Mouse (Mus musculus) neural tube, embryonic 13.5 days (tissue): ENCODE data around the gene Tns1. TPM values are rescaled to one million over a fixed set of nuclear protein-coding genes. Genes with fewer than 3 reads are reported as not detected.

Experiments
- ATAC-seq: fragments of 200-750 bp; cut with Nextera tagmentation; 2 replicates; pipeline ENCODE4 v1.8.0; 2017; ENCODE audit warnings: low read depth, mild to moderate bottlenecking, moderate TSS enrichment, moderate library complexity
- H3K27ac ChIP-seq: fragments of 300-500 bp; sonication (generic); replicated peaks from 2 replicates; pipeline ENCODE4 v1.5.1; 2015; ENCODE audit warnings: moderate library complexity, mild to moderate bottlenecking, inconsistent platforms
- H3K27me3 ChIP-seq: fragments of 300-500 bp; sonication (generic); 2 replicates; pipeline ENCODE4 v1.6.1; 2015; ENCODE audit warnings: mild to moderate bottlenecking, inconsistent platforms
- H3K36me3 ChIP-seq: fragments of 300-500 bp; sonication (generic); 2 replicates; pipeline ENCODE4 v1.6.1; 2015; ENCODE audit warnings: mild to moderate bottlenecking, inconsistent platforms
- H3K4me1 ChIP-seq: fragments of 300-500 bp; sonication (generic); replicated peaks from 2 replicates; pipeline ENCODE4 v1.6.1; 2015; ENCODE audit warnings: inconsistent platforms
- H3K4me2 ChIP-seq: fragments of 300-500 bp; sonication (generic); 2 replicates; pipeline ENCODE4 v1.6.1; 2015; ENCODE audit warnings: inconsistent platforms, mild to moderate bottlenecking, moderate library complexity
- H3K4me3 ChIP-seq: fragments of 300-500 bp; sonication (generic); 2 replicates; pipeline ENCODE4 v1.5.1; 2015; ENCODE audit warnings: mild to moderate bottlenecking, inconsistent platforms
- H3K9ac ChIP-seq: fragments of 300-500 bp; sonication (generic); 2 replicates; pipeline ENCODE4 v1.6.1; 2015; ENCODE audit warnings: moderate library complexity, mild to moderate bottlenecking, inconsistent platforms
- H3K9me3 ChIP-seq: fragments of 300-500 bp; sonication (generic); 2 replicates; pipeline ENCODE4 v1.6.1; 2016; ENCODE audit warnings: inconsistent platforms
- WGBS: fragments of 180-500 bp; shearing (Covaris S2); methylation state at CpG from one replicate; pipeline ENCODE4 v1.1.7; 2015; 5-methylcytosine and 5-hydroxymethylcytosine counted together
- polyA plus RNA-seq: library from polyadenylated mRNA; unstranded; fragments of >200 nt; fragmentation: Nextera tagmentation; extraction: Ambion mirVana; gene quantifications from 2 replicates; pipeline ENCODE4 v1.2.1, GENCODE M21; 2015

Tns1 gene
- polyA plus RNA-seq, 1 experiment from 2014 or later = 15.8 TPM

- 50% methylated on average over 5 of the region's 5 CpGs for WGBS
- no peaks in the 10 kb centered on the region for H3K9me3 ChIP-seq
- ATAC-seq = no peak
- H3K4me3 ChIP-seq = no peak overlapping the region
- no peak overlapping the region for H3K9ac ChIP-seq
- no peaks in the 10 kb centered on the region for H3K36me3 ChIP-seq
- H3K4me2 ChIP-seq = no peak overlapping the region
- H3K4me1 ChIP-seq = peaks cover 31% of the 10 kb centered on the region
- H3K27ac ChIP-seq = no peak overlapping the region
- no peaks in the 10 kb centered on the region for H3K27me3 ChIP-seq
Measured at GRCm38 (mm10) chr1:74084752-74085151, 39.5 kb downstream of the Tns1 start.

GRCm38 (mm10) chr1:74084065-74084705, 40.1 kb downstream of the Tns1 start:
- H3K4me2 ChIP-seq = no peak overlapping the region
- peaks cover 31% of the 10 kb centered on the region for H3K4me1 ChIP-seq
- H3K4me3 ChIP-seq = no peak overlapping the region
- no peak overlapping the region for H3K9ac ChIP-seq
- 52% methylated on average over 6 of the region's 6 CpGs for WGBS
- H3K27ac ChIP-seq = no peak overlapping the region
- H3K27me3 ChIP-seq = no peaks in the 10 kb centered on the region
- H3K9me3 ChIP-seq = no peaks in the 10 kb centered on the region
- peak; percentile 12; the same call in 1 of the 2 replicates for ATAC-seq
- no peaks in the 10 kb centered on the region for H3K36me3 ChIP-seq

- no peak overlapping the region for H3K4me3 ChIP-seq
- no peak overlapping the region for H3K4me2 ChIP-seq
- no peak overlapping the region for H3K27ac ChIP-seq
- ATAC-seq = no peak
- H3K27me3 ChIP-seq = no peaks in the 10 kb centered on the region
- H3K9me3 ChIP-seq = no peaks in the 10 kb centered on the region
- peaks cover 28% of the 10 kb centered on the region for H3K4me1 ChIP-seq
- no peaks in the 10 kb centered on the region for H3K36me3 ChIP-seq
- 12% methylated on average over 6 of the region's 6 CpGs for WGBS
- H3K9ac ChIP-seq = no peak overlapping the region
Measured at GRCm38 (mm10) chr1:74082841-74083463, 41.3 kb downstream of the Tns1 start.

- Histone ChIP-seq H3K36me3 (no peaks in the 10 kb centered on the region), H3K27ac (no peak overlapping the region), H3K4me2 (no peak overlapping the region), H3K9me3 (no peaks in the 10 kb centered on the region), H3K27me3 (no peaks in the 10 kb centered on the region), H3K4me1 (peaks cover 28% of the 10 kb centered on the region), H3K4me3 (no peak overlapping the region), H3K9ac (no peak overlapping the region)
- WGBS = 60% methylated on average over 2 of the region's 2 CpGs
- no peak for ATAC-seq
Measured at GRCm38 (mm10) chr1:74081573-74081989, 42.7 kb downstream of the Tns1 start.

- Histone ChIP-seq H3K27ac (no peak overlapping the region), H3K4me3 (no peak overlapping the region), H3K9ac (no peak overlapping the region), H3K4me2 (no peak overlapping the region), H3K36me3 (no peaks in the 10 kb centered on the region), H3K27me3 (no peaks in the 10 kb centered on the region), H3K9me3 (no peaks in the 10 kb centered on the region), H3K4me1 (peaks cover 9% of the 10 kb centered on the region; the same call in 1 of the 2 replicates)
- no peak for ATAC-seq
- WGBS = 9% methylated on average over 2 of the region's 2 CpGs
Measured at GRCm38 (mm10) chr1:74077353-74077752, 46.9 kb downstream of the Tns1 start.

- no peak overlapping the region for H3K4me2 ChIP-seq
- no peaks in the 10 kb centered on the region for H3K36me3 ChIP-seq
- no peak for ATAC-seq
- no peak overlapping the region for H3K4me3 ChIP-seq
- peaks cover under 1% of the 10 kb centered on the region; the same call in 1 of the 2 replicates for H3K4me1 ChIP-seq
- H3K9ac ChIP-seq = no peak overlapping the region
- H3K27ac ChIP-seq = no peak overlapping the region
- H3K27me3 ChIP-seq = no peaks in the 10 kb centered on the region
- no peaks in the 10 kb centered on the region for H3K9me3 ChIP-seq
- WGBS = 87% methylated on average over 4 of the region's 4 CpGs
Measured at GRCm38 (mm10) chr1:74076230-74076629, 48.0 kb downstream of the Tns1 start.

GRCm38 (mm10) chr1:74074693-74075485, 49.4 kb downstream of the Tns1 start:
- no peak overlapping the region for H3K4me2 ChIP-seq
- H3K9me3 ChIP-seq = no peaks in the 10 kb centered on the region
- no peaks in the 10 kb centered on the region for H3K4me1 ChIP-seq
- 88% methylated on average over 7 of the region's 7 CpGs for WGBS
- H3K27ac ChIP-seq = no peak overlapping the region
- no peaks in the 10 kb centered on the region for H3K36me3 ChIP-seq
- H3K4me3 ChIP-seq = no peak overlapping the region
- H3K27me3 ChIP-seq = no peaks in the 10 kb centered on the region
- H3K9ac ChIP-seq = no peak overlapping the region
- ATAC-seq = no peak

- no peaks in the 10 kb centered on the region for H3K9me3 ChIP-seq
- no peak overlapping the region for H3K4me2 ChIP-seq
- H3K9ac ChIP-seq = no peak overlapping the region
- H3K27ac ChIP-seq = no peak overlapping the region
- H3K4me1 ChIP-seq = peaks cover 7% of the 10 kb centered on the region
- H3K36me3 ChIP-seq = no peaks in the 10 kb centered on the region
- ATAC-seq = no peak
- H3K4me3 ChIP-seq = no peak overlapping the region
- WGBS = 73% methylated on average over 6 of the region's 6 CpGs
- peaks cover 9% of the 10 kb centered on the region; the same call in 1 of the 2 replicates for H3K27me3 ChIP-seq
Measured at GRCm38 (mm10) chr1:74073791-74074190, 50.5 kb downstream of the Tns1 start.

- Histone ChIP-seq H3K4me3 (no peak overlapping the region), H3K4me1 (peaks cover 19% of the 10 kb centered on the region), H3K9ac (no peak overlapping the region), H3K4me2 (no peak overlapping the region), H3K27me3 (peaks cover 21% of the 10 kb centered on the region), H3K9me3 (no peaks in the 10 kb centered on the region), H3K36me3 (no peaks in the 10 kb centered on the region), H3K27ac (no peak overlapping the region)
- WGBS = 92% methylated on average over 4 of the region's 4 CpGs
- ATAC-seq = no peak
Measured at GRCm38 (mm10) chr1:74070745-74071144, 53.5 kb downstream of the Tns1 start.

- Histone ChIP-seq H3K4me3 (no peak overlapping the region), H3K4me1 (peaks cover 19% of the 10 kb centered on the region), H3K36me3 (no peaks in the 10 kb centered on the region), H3K27me3 (peaks cover 21% of the 10 kb centered on the region), H3K9me3 (no peaks in the 10 kb centered on the region), H3K4me2 (no peak overlapping the region), H3K9ac (no peak overlapping the region), H3K27ac (no peak overlapping the region)
- WGBS = 81% methylated on average over 7 of the region's 7 CpGs
- ATAC-seq = no peak
Measured at GRCm38 (mm10) chr1:74070001-74070551, 54.2 kb downstream of the Tns1 start.

GRCm38 (mm10) chr1:74069085-74069835, 55.0 kb downstream of the Tns1 start:
- WGBS = 47% methylated on average over 9 of the region's 9 CpGs
- Histone ChIP-seq H3K4me1 (peaks cover 19% of the 10 kb centered on the region), H3K4me3 (no peak overlapping the region), H3K9ac (no peak overlapping the region), H3K27ac (no peak overlapping the region), H3K36me3 (no peaks in the 10 kb centered on the region), H3K27me3 (peaks cover 21% of the 10 kb centered on the region), H3K9me3 (no peaks in the 10 kb centered on the region), H3K4me2 (peak overlapping the region; percentile 56)
- peak; percentile 28; the same call in 1 of the 2 replicates for ATAC-seq
